Mouse (Mus musculus) erythroblast, embryonic 14.5 days (primary cell): ENCODE results near the gene Trim67.

Experiments
- GATA1 ChIP-seq: IDR thresholded peaks from 2 replicates; pipeline ENCODE4 v1.6.1; 2012; ENCODE audit warnings: low read length, inconsistent platforms, mixed read lengths
- TAL1 ChIP-seq: IDR thresholded peaks from 3 replicates; pipeline ENCODE4 v1.6.1; 2012; ENCODE audit warnings: low read length, inconsistent platforms, mixed read lengths

DNA sequence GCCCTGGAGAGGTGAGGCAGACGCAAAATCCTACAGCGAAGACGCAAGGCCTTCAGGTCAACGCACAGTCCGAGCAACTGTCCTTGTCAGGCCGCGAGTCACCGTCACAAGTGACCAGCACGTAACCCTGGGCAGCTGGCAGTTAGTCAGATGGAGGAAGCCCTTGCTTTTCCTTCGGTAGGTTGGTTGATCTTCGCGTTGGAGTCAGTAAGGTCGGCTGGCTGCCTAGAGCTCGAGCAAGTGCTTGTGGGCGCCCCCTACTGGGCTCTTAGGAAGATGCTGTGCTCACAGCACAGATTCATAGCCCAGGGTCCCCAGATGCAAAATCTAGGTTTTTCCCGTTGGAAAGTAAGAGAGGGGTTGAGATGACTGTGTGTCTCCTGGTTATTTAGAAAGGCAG lies 17.2 kb upstream of the Trim67 start:
- TF ChIP-seq GATA1 (no peak), TAL1 (no peak)
